Mouse (Mus musculus): ENCODE measurements around the gene Senp3.

- TF ChIP-seq CTCF (IDR thresholded peaks at IDR 0.05; ENCODE audit: low read depth): peak; percentile 57
- TF ChIP-seq EP300 (IDR thresholded peaks at IDR 0.05; ENCODE audit: low read depth): no peak
Measured at GRCm38 (mm10) chr11:69719423-69719822, 37.5 kb upstream of the Senp3 start.
